Mouse (Mus musculus) left cerebral cortex, postnatal 25 days (tissue): ENCODE measurements around the gene Zc3h12b. TPM values are rescaled to one million over a fixed set of nuclear protein-coding genes. Genes with fewer than 3 reads are reported as not detected.

Source experiments
- DNase-seq, 2 experiments: peaks; one replicate each; pipeline ENCODE4 v3.0.0; 2022; ENCODE audit warnings: low spot score in 2 of 2, mixed read lengths in 1 of 2
- intact Hi-C: fragments of 180-260 bp; cut with DNase I; formaldehyde crosslinking; loops from one replicate; pipeline ENCODE4 v1.15.1; 2025
- total RNA-seq, 2 experiments: library from RNA; stranded (reverse); gene quantifications; 2 replicates each; pipeline ENCODE4 v1.2.3; 2021

The Zc3h12b gene
- total RNA-seq: 10 to 100 TPM; 29.7 to 31.9 TPM

GRCm38 (mm10) chrX:95711227-95712111 lies at the start of gene Zc3h12b:
Zc3h12b (plus strand) TSS chrX:95711678.
- intact Hi-C loops: loop anchor here (10.0 kb wide), 1 partner anchor 243 kb away; the partner anchor contains the start of gene Las1l
- DNase-seq: peak; percentile 70 to 82

GRCm38 (mm10) chrX:95682206-95682605 lies 29.3 kb upstream of the Zc3h12b start:
- DNase-seq: no peak
- intact Hi-C loops: no loop called here

- intact Hi-C loops: loop anchor here (5.0 kb wide), 1 partner anchor 265 kb away; no protein-coding TSS in a partner anchor
- peak in 1 of 2 experiments; percentile 26 for DNase-seq
Measured at GRCm38 (mm10) chrX:95687119-95687518, 24.4 kb upstream of the Zc3h12b start.

- no peak for DNase-seq
- intact Hi-C loops: no loop called here
Measured at GRCm38 (mm10) chrX:95738253-95738652, 26.8 kb downstream of the Zc3h12b start.

- intact Hi-C loops: no loop called here
- no peak for DNase-seq
Measured at GRCm38 (mm10) chrX:95795881-95796280, 84.4 kb downstream of the Zc3h12b start.

- no peak for DNase-seq
- intact Hi-C loops: no loop called here
Measured at GRCm38 (mm10) chrX:95801790-95802189, 90.3 kb downstream of the Zc3h12b start.

GRCm38 (mm10) chrX:95852806-95853205 lies 141.3 kb downstream of the Zc3h12b start:
- no peak for DNase-seq

GRCm38 (mm10) chrX:95881111-95881510 lies 169.6 kb downstream of the Zc3h12b start:
- intact Hi-C loops: no loop called here
- DNase-seq: no peak

More at GRCm38 (mm10) chrX:95852806-95853205, 141.3 kb downstream of the Zc3h12b start:
- intact Hi-C loops: no loop called here

- DNase-seq: no peak
- intact Hi-C loops: no loop called here
Measured at GRCm38 (mm10) chrX:95902716-95903115, 191.2 kb downstream of the Zc3h12b start.

- intact Hi-C loops: no loop called here
- DNase-seq: no peak
Measured at GRCm38 (mm10) chrX:95935481-95935880, 224.0 kb downstream of the Zc3h12b start.

- intact Hi-C loops: no loop called here
- no peak for DNase-seq
Measured at GRCm38 (mm10) chrX:95945496-95945895, 234.0 kb downstream of the Zc3h12b start.

GRCm38 (mm10) chrX:95948135-95948534 lies 236.7 kb downstream of the Zc3h12b start:
- DNase-seq: no peak
- intact Hi-C loops: no loop called here

- intact Hi-C loops: loop anchor here (5.0 to 10.0 kb wide), 3 partner anchors 236 to 506 kb away; partner anchors contain the start of genes Amer1 and Zc3h12b
- peak; percentile 21 to 28 for DNase-seq
Measured at GRCm38 (mm10) chrX:95950776-95951175, 239.3 kb downstream of the Zc3h12b start.

- intact Hi-C loops: loop anchor here (10.0 kb wide), 2 partner anchors 242 to 512 kb away; partner anchors contain the start of genes Amer1 and Zc3h12b
- DNase-seq: peak; percentile 89 to 98
Measured at GRCm38 (mm10) chrX:95956497-95957293, 245.2 kb downstream of the Zc3h12b start, which contains the start of gene Las1l. Las1l (minus strand) TSS chrX:95956962.

- DNase-seq: peak in 1 of 2 experiments; percentile 6
- intact Hi-C loops: loop anchor here (10.0 kb wide), 2 partner anchors 243 to 513 kb away; partner anchors contain the start of genes Amer1 and Zc3h12b
Measured at GRCm38 (mm10) chrX:95957461-95957860, 246.0 kb downstream of the Zc3h12b start.

GRCm38 (mm10) chrX:95963366-95963765 lies 251.9 kb downstream of the Zc3h12b start:
- DNase-seq: no peak
- intact Hi-C loops: no loop called here

- no peak for DNase-seq
- intact Hi-C loops: no loop called here
Measured at GRCm38 (mm10) chrX:95965036-95965435, 253.6 kb downstream of the Zc3h12b start.

- intact Hi-C loops: no loop called here
- DNase-seq: peak; percentile 6 to 14
Measured at GRCm38 (mm10) chrX:95967847-95968593, 256.5 kb downstream of the Zc3h12b start.

- peak; percentile 53 to 82 for DNase-seq
- intact Hi-C loops: no loop called here
Measured at GRCm38 (mm10) chrX:95968594-95968965, 257.1 kb downstream of the Zc3h12b start.
